Mouse (Mus musculus): Measurements from ENCODE around the gene Ror1.
A peak's percentile ranks its signal among the peaks of the same experiment; 100 is the strongest.

Ror1 gene

GRCm38 (mm10) chr4:100478592-100479321 lies 383.2 kb downstream of the Ror1 start, which contains the start of gene Ube2u:
Gene Ube2u (plus strand): TSS chr4:100478849.
- peak; percentile 48 for DNase-seq (ENCODE audit: low read depth, low spot score)

GRCm38 (mm10) chr4:100488447-100488846 lies 392.9 kb downstream of the Ror1 start:
- no peak for DNase-seq (ENCODE audit: low read depth, low spot score)

All from brain, adult 2 months (tissue).